Mouse (Mus musculus): ENCODE data around the gene Eed.
"Not testable (repeated sequence)": the region's sequence is repeated elsewhere in the genome, so short reads cannot be mapped to it uniquely, and the experiment has no call there.

The Eed gene

DNA sequence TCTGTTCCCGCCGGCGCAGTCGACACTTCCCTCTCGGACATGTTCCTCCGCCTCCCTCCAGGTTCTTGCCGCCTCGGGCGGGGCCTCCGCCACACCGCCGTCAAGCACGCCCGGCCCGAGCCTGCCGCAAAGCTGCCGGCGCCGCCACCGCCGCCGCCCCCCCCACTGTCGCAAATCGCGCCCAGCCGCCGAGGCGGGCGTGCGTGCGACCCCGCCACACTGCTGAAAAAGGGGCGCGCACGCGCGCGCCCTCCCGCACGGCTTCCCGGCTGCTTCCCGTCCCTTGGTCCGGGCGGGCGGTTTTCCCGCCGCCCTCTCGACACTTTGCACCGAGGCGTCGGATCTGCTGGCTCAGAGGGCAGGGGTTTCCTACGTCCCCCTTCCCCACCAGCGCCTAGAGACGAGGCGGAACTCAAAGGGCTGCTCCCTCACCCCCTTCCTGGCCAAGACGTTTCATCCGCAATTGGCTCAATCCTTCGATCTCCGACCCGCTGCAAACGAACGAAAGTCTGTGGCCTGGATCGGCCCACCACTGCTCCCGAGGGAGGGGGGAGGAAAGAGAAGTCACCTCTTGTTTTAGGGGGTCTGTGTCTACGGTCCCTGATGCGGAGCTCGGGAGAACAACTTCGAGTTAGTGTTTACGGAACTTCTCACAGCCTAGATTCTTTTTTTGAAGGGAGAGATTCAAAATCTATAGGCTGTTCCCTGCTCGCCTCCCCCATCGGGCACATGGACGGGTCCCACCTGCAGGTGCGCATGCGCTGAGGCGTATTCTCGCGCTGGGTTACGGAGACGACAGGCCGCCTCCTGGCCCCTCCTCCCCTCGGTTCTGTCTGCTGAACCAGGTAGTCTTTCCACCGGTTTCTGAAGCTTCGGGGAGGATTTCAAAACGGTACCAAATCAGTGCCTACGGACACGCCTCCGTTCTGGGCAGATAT, at the start of gene Eed:
Gene Eed, minus strand, starts transcription at position 499 of the 938 bp plus-strand sequence.
- DNase-seq (ENCODE audit: low spot score) = peak; percentile 93

DNA sequence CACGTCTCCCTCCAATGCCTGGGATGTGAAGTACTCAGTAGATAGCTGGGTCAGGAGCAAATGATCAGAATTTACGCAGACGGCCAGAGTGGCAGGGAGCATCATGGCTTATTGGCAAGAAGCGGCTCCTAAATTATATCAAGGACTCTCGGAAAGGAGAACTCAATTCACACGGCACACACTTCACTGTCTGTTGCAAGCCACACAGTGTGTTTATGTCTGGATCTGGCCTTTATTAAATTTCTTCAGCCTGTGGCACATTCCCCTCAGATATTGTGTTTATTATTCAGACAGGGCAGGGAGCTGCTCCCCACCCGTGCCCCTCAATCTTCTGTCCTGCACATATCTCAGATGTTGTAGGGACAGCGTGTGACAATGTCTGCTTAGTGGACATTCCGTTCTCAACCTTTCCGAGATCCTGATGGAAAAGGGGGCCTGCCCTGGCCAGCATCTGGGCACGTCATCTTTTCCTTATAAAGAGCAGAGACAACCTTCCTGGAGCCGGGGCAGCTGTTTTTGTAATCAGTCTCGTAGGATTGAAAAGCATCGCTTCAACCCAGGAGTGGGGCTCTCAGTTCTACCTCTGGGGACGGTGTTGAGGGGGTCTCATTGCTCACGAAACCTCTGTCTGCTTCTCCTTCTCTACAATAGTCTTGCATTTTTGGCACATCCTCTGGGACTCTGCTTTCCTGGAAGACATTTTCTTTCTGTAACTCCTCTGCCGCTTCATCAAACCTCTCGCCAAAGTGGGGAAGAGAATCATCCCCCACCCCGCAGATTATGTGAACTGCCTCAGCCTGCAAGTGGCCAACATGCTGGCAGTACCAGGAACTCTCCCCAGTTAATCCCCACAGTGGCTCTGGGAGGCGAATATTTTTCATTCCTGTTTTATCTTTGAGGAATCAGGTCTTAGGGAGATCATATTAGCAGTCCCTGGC, 49.0 kb upstream of the Eed start:
- no peak for DNase-seq (ENCODE audit: low spot score)

DNA sequence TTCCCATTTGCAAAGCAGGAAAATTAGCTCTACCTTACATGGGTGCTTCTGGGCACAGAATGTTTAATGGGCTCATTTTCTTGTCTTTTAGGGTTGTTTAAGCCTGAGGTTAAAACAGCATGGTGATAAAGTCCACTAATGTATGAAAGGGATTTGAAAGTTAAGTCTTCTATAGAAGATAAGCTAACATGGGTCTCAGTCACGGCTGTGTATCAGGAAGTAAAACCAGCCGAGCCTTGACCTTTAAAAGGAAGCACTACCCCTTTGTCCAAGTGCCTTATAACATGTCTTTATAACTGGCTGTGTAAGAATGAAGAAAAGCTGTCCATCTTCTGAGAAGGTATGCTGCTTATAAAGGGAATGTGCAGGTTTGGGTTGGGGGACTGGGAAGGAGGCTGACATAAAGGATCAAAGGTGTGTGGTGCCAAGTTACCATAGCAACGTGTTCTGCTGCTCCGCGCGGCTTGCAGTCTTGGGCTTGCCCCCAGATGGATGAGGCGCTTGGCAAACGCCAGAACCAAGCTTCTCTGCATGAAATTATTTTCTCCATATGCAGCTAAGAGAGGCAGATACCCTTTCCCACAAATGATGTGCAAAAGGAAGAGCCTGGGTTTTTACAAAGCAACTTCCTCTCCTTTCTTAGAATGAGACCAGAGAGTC, 48.2 kb upstream of the Eed start:
- no peak for DNase-seq (ENCODE audit: low spot score)

DNA sequence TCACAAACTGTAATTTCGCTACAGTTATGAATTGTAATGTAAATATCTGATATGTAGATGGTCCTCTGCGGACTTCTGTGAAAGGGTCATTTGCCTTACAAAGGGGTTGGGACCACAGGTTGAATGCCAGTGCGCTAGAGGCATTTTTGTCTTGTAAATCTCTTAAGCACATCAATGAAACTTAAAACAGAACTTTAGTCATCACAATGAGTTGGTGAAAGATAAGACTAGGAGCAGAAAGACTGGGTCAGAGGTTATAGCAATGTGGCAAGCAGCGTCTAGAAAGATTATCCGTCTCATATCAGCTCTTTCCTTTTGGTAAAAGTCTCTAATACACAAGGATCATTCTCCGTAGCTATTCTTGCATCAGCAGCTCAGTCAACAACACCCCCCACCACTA, 44.2 kb upstream of the Eed start:
- no peak for DNase-seq (ENCODE audit: low spot score)

DNA sequence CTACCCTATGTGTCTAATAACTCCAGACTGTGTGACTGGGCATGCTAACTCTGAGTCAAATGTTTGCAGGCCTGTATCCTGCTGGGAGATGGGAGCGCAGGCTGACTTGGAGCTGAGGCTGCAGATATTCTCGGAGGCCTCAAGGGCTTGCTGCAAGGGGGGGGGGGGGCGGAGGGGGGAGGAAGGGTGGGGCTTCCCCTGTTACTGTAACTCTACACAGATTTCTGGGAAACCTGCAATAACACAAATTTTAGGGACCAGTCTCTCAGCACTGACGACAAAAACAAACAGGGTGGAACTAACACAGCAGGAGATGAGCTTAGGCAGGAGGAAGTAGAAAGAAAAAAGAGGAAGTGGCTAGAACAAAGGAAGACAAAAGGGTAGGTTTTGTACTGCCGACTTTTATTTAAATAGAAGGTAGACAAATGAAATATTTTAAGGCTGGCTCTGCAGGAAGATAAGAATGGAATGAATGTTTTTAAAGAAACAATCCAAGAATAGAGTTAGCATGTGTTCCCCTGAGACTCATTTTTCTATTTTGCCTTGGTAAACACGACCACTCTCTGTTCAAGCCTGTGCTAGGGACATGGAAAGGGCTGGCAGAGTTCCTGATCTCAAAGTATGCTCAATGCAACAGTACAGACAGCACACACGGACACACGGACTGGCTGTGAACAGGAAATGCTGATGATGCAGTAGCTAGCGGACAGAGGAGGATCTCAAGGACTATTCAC, 42.4 kb upstream of the Eed start:
- DNase-seq (ENCODE audit: low spot score) = peak; percentile 27

DNA sequence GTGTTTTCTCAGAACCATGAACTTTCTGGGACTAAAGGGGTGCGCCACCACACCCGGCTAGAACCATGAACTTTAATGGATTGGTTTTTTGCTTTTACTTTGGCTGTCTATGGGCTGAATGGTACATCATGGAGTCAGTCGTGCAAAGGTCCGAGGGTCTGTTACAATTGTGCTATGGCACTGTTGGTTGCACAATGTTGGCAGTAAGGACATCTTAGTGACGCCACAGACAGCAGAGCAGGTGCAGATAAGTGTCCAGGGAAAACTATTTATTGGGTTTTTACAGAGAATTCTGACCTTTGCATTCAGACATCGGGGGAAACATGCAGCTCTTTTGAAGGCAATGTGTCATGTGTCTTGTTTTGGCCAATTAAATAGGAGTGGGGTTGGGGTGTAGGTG, 39.5 kb upstream of the Eed start:
- no peak for DNase-seq (ENCODE audit: low spot score)

DNA sequence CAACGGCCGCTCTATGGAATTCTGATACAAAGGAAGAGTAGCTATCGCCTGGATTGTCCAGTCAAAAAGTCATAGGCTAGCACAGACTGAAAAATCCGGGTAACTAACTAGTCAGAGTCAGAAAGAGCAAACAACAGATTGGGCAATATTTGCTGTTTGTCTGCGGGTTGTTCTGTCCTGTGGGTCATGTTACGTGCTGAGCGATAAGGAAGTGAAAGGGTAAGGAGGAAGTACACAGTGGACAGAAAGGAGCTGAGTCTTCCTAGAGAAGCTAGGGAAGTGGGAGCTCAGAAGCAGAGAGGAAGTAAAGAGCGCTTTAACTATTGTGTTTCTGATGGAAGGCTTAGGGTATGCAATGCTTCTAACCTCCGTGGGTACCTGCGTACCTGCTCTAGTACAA, 38.8 kb upstream of the Eed start:
- peak; percentile 79 for DNase-seq (ENCODE audit: low spot score)

DNA sequence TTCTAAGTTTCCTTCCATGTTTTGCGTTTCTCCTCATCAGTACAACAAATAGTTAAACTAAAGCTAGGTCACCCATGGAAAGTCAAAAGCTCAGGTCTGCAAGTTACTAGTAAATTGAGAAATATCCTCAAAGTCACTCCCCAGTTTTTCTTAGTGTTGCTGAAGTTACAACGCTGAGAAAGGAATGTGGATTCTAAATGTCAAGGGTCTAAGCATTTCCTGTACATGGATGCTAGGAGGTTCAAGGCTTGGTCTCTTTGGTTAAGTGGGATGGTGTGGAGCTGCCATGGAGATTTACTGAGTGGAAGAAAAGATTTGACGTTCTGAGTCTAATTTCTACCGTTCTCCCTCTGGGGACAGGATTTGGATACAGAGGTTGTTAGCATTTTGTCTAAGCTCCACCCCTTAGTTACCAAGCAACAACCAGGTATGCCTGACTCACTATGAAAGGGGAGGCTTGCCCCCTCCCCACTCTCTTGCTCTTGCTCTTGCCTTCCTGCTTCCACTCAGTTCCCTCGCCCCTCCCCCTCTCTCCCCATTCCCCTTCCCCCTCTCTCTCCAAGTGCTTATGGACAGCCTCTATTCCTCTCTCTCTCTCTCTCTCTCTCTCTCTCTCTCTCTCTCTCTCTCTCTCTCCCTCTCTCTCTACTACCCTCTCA, 36.3 kb upstream of the Eed start:
- DNase-seq (ENCODE audit: low spot score) = no peak

DNA sequence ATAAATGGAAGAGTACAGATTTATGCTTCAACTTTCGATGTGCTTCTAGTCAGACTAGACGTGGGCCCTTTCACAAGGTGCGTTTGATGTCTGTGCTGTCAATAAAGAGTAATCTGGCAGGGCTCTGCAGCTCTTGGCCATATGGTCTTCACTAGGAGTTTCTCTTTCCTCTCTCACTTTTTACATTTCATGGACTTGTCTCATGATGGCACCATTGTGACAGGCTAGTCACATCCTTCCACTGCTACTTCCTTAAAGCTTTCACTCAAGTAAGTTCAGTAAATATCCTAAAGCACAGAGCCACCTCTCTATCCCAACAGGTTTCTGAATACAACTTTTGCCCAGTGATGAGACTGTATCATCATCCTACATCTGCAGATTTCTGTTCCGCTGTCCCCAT, 35.7 kb upstream of the Eed start:
- DNase-seq (ENCODE audit: low spot score) = peak; percentile 71

DNA sequence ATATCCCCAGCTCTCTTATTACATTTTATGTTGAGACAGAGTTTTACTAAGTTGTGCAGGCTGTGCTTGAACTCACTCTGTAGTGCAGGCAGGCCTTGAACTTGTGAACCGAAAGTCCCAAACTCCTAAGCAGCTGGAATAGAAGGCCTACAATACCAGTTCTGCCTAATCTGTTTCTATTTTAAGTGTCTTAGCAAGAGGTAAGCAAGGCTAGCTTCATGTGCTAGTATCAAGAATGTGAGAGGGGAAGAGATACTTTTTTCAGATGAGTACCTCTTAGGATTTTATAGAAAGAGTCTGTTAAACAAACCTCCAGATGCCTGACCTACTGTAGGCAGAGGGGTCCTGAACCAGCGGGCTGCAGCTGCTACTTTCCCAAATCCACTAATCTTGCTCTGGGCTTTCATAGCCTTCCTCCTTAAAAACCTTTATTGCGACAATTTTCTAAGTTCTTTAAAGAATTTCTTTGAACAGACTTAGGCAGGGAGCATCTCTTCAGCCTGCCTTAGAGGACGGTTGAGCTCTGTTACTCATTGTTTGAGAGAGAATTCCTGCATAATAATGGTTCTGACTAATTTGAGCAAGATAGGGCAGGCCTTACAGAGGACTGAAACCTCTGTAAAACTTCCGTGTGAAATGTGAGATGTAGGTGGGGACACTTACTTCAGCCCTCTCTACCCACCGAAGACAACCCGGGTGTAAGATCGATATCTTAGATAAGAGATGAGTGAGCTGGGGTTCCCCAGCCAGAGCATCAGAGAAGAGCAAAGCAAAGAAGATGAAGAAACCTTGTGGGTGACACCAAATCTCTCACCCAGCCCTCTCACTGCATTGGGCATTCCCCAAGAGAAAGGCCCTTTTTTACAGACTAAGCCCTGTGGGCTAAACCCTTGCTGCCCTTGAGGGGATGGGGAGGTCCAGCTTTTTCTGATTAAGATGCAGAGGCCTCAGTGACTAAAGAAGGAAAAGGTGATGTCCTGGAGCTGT, 26.2 kb upstream of the Eed start:
- DNase-seq (ENCODE audit: low spot score) = no peak

DNA sequence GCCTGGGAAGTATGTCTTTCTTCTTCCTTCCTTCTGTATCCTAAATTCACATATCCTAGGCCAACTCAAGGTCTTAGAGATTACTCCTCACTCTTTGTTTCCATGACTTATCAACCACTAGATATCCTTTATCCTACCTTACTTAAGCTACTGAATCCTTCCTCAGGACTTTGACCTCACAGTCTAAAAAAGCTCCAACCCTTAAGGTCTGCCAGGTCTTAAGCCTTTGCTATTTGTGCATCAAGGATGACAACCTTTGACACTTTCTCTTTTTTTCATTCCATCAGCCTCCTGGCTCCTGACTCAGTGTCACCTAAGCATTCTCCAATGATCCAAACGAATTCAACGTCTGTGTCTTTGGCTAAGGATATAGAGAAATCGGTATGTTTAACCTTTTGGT, 24.0 kb upstream of the Eed start:
- no peak for DNase-seq (ENCODE audit: low spot score)

DNA sequence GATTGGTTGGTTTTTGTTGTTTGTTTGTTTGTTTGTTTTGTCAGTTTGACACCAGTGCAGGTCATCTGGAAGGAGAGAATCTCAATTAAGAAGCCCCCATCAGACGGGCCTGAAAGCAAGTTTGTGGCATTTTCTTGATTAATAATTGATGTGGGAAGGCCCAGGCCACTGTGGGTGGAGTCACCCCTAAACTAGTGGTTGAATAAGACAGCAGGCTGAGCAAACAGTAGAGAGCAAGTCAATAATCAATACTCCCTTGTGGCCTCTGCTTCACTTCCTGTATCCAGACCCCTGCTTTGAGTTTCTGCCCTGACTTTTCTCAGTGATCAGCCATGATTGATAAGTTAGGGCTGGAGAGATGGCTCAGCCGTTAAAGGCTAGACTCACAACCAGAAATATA, 21.6 kb upstream of the Eed start:
- no peak for DNase-seq (ENCODE audit: low spot score)

DNA sequence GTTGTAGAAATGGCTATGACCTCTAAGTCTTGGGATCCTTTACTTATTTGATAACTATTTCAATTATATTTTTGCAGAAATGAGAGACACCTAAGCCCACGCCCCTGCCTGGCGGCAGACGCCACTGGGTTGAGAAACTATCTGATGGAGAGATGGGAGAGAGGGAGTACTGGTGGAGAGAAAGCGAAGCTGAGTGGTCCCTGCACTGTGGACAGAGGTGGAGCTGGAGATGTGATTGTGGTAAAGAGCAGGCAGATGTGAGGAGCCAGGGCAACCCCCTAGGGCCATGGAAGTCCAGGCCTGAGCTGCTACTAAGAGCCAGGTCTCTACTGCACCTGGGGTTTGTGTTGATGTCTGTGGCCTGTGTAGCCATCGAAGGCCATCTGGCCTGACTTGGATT, 18.7 kb upstream of the Eed start:
- no peak for DNase-seq (ENCODE audit: low spot score)

DNA sequence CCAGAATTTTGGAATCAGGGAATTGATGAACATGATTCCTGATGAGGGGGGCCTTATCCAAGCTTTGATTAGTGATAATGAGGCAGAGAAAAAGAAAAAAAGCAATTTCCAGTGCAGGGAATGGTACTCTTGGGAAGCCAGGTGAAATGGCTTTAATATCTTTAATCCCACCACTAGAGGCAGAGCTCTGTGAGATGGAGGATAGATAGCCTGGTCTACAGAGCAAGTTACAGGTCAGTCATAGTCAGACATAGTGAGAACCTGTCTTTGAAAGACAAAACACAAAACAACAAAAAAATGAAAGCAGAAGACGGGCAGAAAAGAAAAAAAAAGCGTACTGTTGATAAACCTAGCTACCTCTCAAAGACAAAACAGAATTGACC, 17.8 kb upstream of the Eed start:
- DNase-seq (ENCODE audit: low spot score) = no peak

DNA sequence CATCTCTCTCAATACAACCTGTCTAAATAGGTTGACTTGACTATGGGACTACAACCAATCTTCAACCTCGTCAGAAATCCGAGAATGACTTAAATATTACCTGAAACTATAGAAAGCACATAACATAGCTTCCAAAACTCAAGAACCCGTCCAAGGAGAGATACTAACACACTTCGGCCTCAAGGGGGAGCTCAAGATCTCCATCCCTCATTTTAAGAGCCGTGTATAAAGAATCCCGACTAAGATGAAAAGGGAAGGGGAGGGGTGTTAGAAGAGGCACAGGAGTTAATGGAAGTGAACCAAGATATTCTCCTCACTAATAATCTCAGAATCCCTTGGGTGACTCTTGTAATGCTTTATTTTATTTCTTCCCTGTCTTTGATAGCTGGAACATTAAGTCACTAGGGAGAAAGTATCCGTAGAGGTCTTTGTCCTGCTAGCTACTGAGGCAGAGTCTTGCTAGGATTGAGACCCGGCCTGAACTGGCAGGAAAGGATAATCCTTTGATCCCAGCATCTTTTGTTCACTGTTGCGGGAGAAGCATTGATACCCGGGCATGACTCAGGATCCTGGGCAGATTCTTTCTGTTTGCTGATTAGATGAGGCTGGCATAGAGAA, 17.3 kb upstream of the Eed start:
- peak; percentile 78 for DNase-seq (ENCODE audit: low spot score)

DNA sequence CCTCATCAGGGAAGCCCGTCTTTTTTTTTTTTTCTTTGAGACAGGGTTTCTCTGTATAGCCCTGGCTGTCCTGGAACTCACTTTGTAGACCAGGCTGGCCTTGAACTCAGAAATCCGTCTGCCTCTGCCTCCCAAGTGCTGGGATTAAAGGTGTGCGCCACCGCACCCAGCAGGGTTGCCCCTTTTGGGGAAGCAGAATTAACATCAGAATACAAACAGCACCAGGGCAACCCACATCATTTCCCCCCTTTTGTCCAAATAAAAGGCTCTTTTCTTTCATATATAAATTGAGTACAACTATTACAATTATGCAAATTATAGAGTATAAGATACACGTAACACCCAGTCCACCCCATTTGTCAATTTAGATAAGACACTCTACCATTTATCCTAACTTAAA, 16.7 kb upstream of the Eed start:
- DNase-seq (ENCODE audit: low spot score) = not testable (repeated sequence)

DNA sequence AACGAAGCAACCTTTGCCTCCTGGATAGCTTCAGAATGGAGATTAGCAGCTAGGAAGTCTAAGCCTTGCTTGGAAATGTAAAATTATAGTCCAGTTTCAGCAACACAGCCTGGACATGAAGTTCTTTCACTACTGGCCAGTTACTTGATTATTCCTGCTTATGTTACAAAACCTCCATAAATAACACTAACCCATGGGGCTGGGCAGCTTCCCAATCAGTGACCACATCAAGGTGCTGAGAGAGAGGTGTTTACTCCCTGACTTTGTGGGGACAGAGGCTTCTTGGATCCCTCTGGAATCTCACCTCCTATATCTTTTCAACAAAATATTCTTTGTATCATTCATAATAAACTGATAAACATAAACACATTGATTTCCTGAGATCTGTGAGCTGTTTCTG, 12.3 kb upstream of the Eed start:
- DNase-seq (ENCODE audit: low spot score) = no peak

DNA sequence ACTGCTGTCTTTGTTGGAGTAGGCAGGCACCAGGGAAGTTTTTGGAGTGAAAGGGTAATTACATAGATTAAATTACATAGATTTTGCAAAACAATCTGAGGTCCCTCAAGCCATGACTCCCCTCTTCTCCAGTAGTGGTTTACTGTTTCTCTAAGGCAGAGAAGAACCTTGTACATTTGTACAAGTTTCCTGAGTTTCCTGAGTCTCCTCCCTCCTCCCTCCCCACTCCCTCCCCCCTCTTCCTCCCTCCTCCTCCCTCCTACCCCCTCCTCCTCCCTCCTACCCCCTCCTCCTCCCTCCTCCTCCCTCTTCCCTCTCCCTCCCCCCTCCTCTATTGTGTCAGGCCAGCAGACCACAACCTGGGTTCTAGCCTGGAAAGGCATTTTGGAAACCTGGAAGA, 3.6 kb upstream of the Eed start:
- no peak for DNase-seq (ENCODE audit: low spot score)

DNA sequence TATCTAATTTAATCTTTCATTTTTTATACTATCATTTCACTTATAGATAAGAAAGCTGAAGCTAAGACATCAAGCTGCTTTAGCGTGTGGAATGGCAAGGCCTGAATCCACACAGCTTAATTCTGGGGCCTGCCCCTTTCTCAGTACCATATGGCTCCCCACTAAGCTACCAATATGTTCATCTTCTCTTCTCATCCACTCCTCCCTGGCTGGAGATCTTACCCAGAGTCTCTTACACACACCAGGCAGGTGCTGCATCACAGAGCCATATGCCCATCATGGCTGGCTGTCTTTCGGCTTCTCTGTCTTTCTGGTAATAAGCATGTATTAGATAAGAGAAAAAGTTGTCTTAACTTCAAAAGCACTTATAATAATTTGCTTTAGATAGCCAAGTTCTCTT, 2.7 kb upstream of the Eed start:
- DNase-seq (ENCODE audit: low spot score) = no peak

DNA sequence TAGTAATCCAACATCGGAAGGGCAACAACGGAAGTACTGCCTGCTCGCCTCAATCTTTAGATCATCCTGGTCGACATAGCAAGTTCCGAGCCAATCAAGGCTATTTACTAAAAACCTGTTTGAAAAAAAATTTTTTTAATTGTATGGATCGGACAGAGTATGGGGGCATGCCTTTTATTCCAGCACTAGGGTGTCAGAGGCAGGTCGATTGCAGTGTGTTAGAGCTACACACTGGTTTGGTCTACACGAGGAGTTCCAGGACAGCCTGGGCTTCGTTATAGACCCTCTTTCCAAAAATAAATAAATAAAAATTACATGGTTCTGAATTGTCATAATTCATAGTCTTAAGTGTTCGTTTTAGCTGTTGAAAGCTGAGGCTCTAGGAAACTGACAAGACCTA, 774 bp upstream of the Eed start:
- DNase-seq (ENCODE audit: low spot score) = no peak

Measured in adipocyte (in vitro differentiated cells).